Mouse (Mus musculus): ENCODE data around the gene Vav2.

DNA sequence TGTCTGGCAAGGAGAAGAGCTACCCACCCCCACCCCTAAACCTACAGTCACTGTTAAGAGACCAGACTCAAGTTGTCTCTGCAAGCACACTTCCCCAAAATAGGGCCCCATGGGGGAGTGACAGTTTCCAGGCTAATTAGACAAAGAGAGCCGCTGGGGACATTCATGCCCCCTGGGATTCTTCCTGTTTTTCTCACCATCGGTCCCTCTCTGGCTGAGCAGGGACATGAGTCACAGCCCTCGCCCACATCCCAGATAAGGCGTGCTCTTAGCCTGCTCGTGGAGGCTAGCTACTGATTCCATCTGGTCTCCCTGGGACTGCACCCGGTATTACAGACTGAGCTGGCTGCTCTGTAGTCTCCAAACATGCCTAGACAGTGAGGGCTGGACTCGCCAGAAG is 194.5 kb downstream of the Vav2 start:
- no peak for TF ChIP-seq CTCF (IDR thresholded peaks at IDR 0.05; ENCODE audit: insufficient read depth, low read length)
- TF ChIP-seq POLR2A (IDR thresholded peaks at IDR 0.05; ENCODE audit: borderline replicate concordance, extremely low read depth, low read depth, low read length) = no peak
